Mouse (Mus musculus): ENCODE results near the gene Ptpn6.

GRCm38 (mm10) chr6:124719354-124719978, 19.0 kb downstream of the Ptpn6 start:
- TF ChIP-seq EP300 (IDR thresholded peaks at IDR 0.05; ENCODE audit: low read depth in 1 of 2, low read length in 2 of 2) (peak; percentile 21 to 77; a peak in 3 of 4 replicates), USF2 (IDR thresholded peaks at IDR 0.05; ENCODE audit: borderline replicate concordance in 1 of 2, insufficient read depth in 1 of 2, low read depth in 1 of 2, low read length in 2 of 2) (no peak), CHD2 (IDR thresholded peaks at IDR 0.05; ENCODE audit: low read length) (no peak), POLR2AphosphoS2 (IDR thresholded peaks at IDR 0.05; ENCODE audit: low read length) (no peak), TAL1 (IDR thresholded peaks at IDR 0.05; ENCODE audit: low read length) (no peak), MEF2A (IDR thresholded peaks at IDR 0.05; ENCODE audit: extremely low read depth, insufficient replicate concordance, low read depth, low read length, poor library complexity, severe bottlenecking) (no peak), POLR2A (IDR thresholded peaks at IDR 0.05; ENCODE audit: control insufficient read depth in 1 of 2, insufficient read depth in 1 of 2, low read depth in 1 of 2, low read length in 2 of 2, poor library complexity in 1 of 2) (no peak), CTCF (IDR thresholded peaks at IDR 0.05 in 2 of 3, conservative IDR thresholded peaks at IDR 0.05 in 1 of 3; ENCODE audit: control insufficient read depth in 1 of 3, insufficient read depth in 1 of 3, low read depth in 2 of 3, low read length in 3 of 3, poor library complexity in 1 of 3, severe bottlenecking in 1 of 3) (peak in 1 of 3 experiments; percentile 18; a peak in 1 of 6 replicates), TCF12 (IDR thresholded peaks at IDR 0.05; ENCODE audit: low read depth, low read length) (peak; percentile 66; the same call in 1 of the 2 replicates), CHD1 (IDR thresholded peaks at IDR 0.05; ENCODE audit: low read depth, low read length) (no peak), MYB (IDR thresholded peaks at IDR 0.05; ENCODE audit: low read depth, low read length) (peak; percentile 61; the same call in 1 of the 2 replicates)
